Mouse (Mus musculus) heart, postnatal 0 days (tissue): ENCODE results near the gene Fads2. TPM values are rescaled to one million over a fixed set of nuclear protein-coding genes. Genes with fewer than 3 reads are reported as not detected.

Experiments used
- ATAC-seq: fragments of 200-750 bp; cut with Nextera tagmentation; 2 replicates; pipeline ENCODE4 v1.8.0; 2017; ENCODE audit warnings: low read depth, moderate number of reproducible peaks, moderate library complexity; ENCODE audit not compliant: insufficient read depth
- DNase-seq: peaks from one replicate; pipeline ENCODE4 v3.0.0-alpha.2; 2016; ENCODE audit warnings: low spot score
- H3K27ac ChIP-seq: fragments of 300-500 bp; sonication (generic); 2 replicates; pipeline ENCODE4 v1.5.1; 2014; ENCODE audit warnings: low read depth, mild to moderate bottlenecking
- H3K27me3 ChIP-seq: fragments of 300-500 bp; sonication (generic); 2 replicates; pipeline ENCODE4 v1.6.1; 2014; ENCODE audit warnings: low read length, mixed read lengths; ENCODE audit not compliant: control insufficient read depth, insufficient read depth
- H3K36me3 ChIP-seq: fragments of 300-500 bp; sonication (generic); replicated peaks from 2 replicates; pipeline ENCODE4 v1.6.1; 2014; ENCODE audit warnings: low read length, mixed read lengths; ENCODE audit not compliant: control insufficient read depth, insufficient read depth
- H3K4me1 ChIP-seq: fragments of 300-500 bp; sonication (generic); 2 replicates; pipeline ENCODE4 v1.6.1; 2014; ENCODE audit warnings: antibody characterized with exemption; ENCODE audit not compliant: control insufficient read depth, insufficient read depth
- H3K4me2 ChIP-seq: fragments of 300-500 bp; sonication (generic); 2 replicates; pipeline ENCODE4 v1.6.1; 2014; ENCODE audit warnings: low read depth, mild to moderate bottlenecking, low read length, moderate library complexity
- H3K4me3 ChIP-seq: fragments of 300-500 bp; sonication (generic); 2 replicates; pipeline ENCODE4 v1.5.1; 2014; ENCODE audit warnings: low read depth, low read length
- H3K9ac ChIP-seq: fragments of 300-500 bp; sonication (generic); replicated peaks from 2 replicates; pipeline ENCODE4 v1.6.1; 2014; ENCODE audit warnings: low read depth, low read length, mixed read lengths
- H3K9me3 ChIP-seq: fragments of 300-500 bp; sonication (generic); replicated peaks from 2 replicates; pipeline ENCODE4 v1.6.1; 2016; ENCODE audit warnings: low read length; ENCODE audit not compliant: control insufficient read depth
- CTCF ChIP-seq: IDR thresholded peaks from 2 replicates; pipeline ENCODE4 v1.5.1; 2016; ENCODE audit warnings: antibody characterized with exemption, control low read depth, low read depth
- EP300 ChIP-seq: IDR thresholded peaks from 2 replicates; pipeline ENCODE4 v1.6.1; 2016; ENCODE audit warnings: antibody characterized with exemption, low read depth
- whole genome bisulfite sequencing: fragments of 180-500 bp; shearing (Covaris S2); extraction: QIAGEN DNeasy Blood & Tissue Kit; methylation state at CpG from one replicate; pipeline ENCODE4 v1.1.7; 2014; 5-methylcytosine and 5-hydroxymethylcytosine counted together
- polyA plus RNA-seq: library from polyadenylated mRNA; unstranded; fragments of >200 nt; fragmentation: Nextera tagmentation; extraction: Ambion mirVana; gene quantifications from 2 replicates; pipeline ENCODE4 v1.2.1, GENCODE M21; 2015
- total RNA-seq: library from RNA; depleted of rRNA; stranded (reverse); fragments of >200 nt; gene quantifications from 2 replicates; pipeline ENCODE4 v1.2.3, GENCODE M21; 2014; ENCODE audit warnings: low replicate concordance

The Fads2 gene
- total and polyA plus RNA-seq, 2 experiments from 2014 or later: 11.4 to 15.9 TPM

GRCm38 (mm10) chr19:10023304-10023758 lies 78.2 kb downstream of the Fads2 start:
- H3K9ac ChIP-seq: no peak overlapping the region
- no peak for TF ChIP-seq CTCF
- no peak for TF ChIP-seq EP300
- 52% methylated on average over 9 of the region's 9 CpGs for WGBS
- ATAC-seq (peak; percentile 35), DNase-seq (no peak)
- peaks cover 29% of the 10 kb centered on the region for H3K4me1 ChIP-seq
- peaks cover 11% of the 10 kb centered on the region; the same call in 1 of the 2 replicates for H3K36me3 ChIP-seq
- H3K4me2 ChIP-seq: no peak overlapping the region
- H3K9me3 ChIP-seq: no peaks in the 10 kb centered on the region
- peak overlapping the region; percentile 76 for H3K27ac ChIP-seq
- no peaks in the 10 kb centered on the region for H3K27me3 ChIP-seq
- H3K4me3 ChIP-seq: no peak overlapping the region

DNA sequence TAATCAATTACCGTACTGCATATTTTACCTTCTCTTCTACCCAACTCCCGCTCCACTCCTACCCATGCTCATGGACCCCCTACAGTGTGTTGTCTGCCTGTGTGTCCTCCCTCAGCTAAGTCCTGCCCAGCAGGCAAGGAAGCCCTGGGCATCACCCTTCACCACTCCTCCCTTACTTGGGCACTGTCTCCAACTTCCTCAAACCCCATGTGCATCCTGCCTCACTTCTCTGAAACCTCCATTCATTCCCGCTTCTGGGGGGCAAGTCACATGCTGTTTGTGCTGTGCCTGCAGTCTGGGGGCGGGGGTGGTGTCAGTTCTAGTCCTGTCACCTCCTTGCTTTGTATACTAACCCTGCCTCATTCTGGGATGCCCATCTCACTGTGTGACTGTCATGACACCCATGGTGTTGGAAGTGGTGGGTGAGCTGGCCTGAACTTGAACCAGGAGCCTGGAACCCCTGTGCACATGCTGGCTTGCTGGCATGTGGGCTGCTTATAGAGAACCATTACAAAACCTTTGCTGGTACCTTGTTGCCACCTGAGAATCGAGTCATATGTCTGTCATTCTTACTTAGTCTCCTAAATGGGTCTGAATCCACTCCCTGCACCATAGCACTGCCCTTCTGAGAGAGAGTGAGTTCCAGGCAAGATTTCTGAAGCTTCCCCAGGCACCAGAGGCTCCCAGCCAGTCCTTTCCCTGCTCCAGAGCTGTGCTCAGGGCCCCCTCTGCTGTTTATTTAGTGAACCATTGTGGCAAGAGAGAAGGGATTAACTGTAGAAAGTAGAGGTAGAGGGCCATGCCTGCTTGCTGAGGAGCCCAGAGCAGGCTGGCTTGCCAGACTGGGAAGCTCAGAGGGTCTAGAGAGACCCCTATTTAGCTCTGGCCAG lies 78.9 kb downstream of the Fads2 start:
- peak; percentile 62 for DNase-seq
- Histone ChIP-seq H3K4me2 (no peak overlapping the region), H3K4me1 (peaks cover 30% of the 10 kb centered on the region), H3K4me3 (no peak overlapping the region), H3K9me3 (no peaks in the 10 kb centered on the region), H3K27ac (peak overlapping the region; percentile 76), H3K9ac (no peak overlapping the region), H3K36me3 (0 out of 2 replicates have a peak, but pooled peaks cover 5% of the 10 kb centered on the region), H3K27me3 (no peaks in the 10 kb centered on the region)
- ATAC-seq: peak; percentile 21; the same call in 1 of the 2 replicates
- WGBS: 71% methylated on average over 5 of the region's 5 CpGs
- TF ChIP-seq CTCF: peak; percentile 67
- TF ChIP-seq EP300: no peak; the same call in 1 of the 2 replicates

- ATAC-seq (no peak), DNase-seq (no peak)
- Histone ChIP-seq H3K27ac (no peak overlapping the region), H3K9ac (no peak overlapping the region), H3K9me3 (no peaks in the 10 kb centered on the region), H3K36me3 (no peaks in the 10 kb centered on the region), H3K4me1 (peaks cover 30% of the 10 kb centered on the region), H3K27me3 (no peaks in the 10 kb centered on the region), H3K4me3 (no peak overlapping the region), H3K4me2 (no peak overlapping the region)
- WGBS: 83% methylated on average over 2 of the region's 2 CpGs
- no peak for TF ChIP-seq CTCF
- TF ChIP-seq EP300: no peak
These were observed 79.6 kb downstream of the Fads2 start for GRCm38 (mm10) chr19:10021981-10022380.

GRCm38 (mm10) chr19:10019214-10019760 lies 82.3 kb downstream of the Fads2 start:
- no peak overlapping the region for H3K27ac ChIP-seq
- ATAC-seq (no peak), DNase-seq (no peak)
- no peaks in the 10 kb centered on the region for H3K9me3 ChIP-seq
- no peaks in the 10 kb centered on the region for H3K27me3 ChIP-seq
- TF ChIP-seq EP300 (no peak), CTCF (no peak)
- H3K4me2 ChIP-seq: peak overlapping the region; percentile 88
- no peaks in the 10 kb centered on the region for H3K36me3 ChIP-seq
- 79% methylated on average over 4 of the region's 4 CpGs for WGBS
- H3K4me1 ChIP-seq: peaks cover 18% of the 10 kb centered on the region; the same call in 1 of the 2 replicates
- H3K9ac ChIP-seq: peak overlapping the region; percentile 62
- H3K4me3 ChIP-seq: peak overlapping the region; percentile 57

DNA sequence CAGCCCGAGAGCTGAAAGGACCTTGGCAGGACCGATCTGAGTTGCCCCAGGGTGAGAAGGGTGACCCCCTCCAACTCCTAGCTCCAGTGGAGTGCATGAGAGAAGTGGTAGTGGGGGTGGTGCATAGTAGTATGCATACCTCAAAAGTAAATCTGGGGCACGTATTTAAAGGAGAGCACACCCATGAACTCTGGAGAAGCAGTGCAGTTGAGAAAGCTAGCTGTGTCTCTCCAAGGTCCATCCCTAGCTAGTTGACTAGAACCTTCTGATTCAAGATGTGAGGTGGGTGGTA lies 83.1 kb downstream of the Fads2 start:
- H3K4me1 ChIP-seq: peaks cover 17% of the 10 kb centered on the region; the same call in 1 of the 2 replicates
- WGBS: 0% methylated on average over 3 of the region's 3 CpGs
- peak overlapping the region; percentile 57 for H3K4me3 ChIP-seq
- peak overlapping the region; percentile 57 for H3K27ac ChIP-seq
- DNase-seq (no peak), ATAC-seq (peak; percentile 24)
- H3K9me3 ChIP-seq: no peaks in the 10 kb centered on the region
- peak overlapping the region; percentile 88 for H3K4me2 ChIP-seq
- no peaks in the 10 kb centered on the region for H3K36me3 ChIP-seq
- peak overlapping the region; percentile 62 for H3K9ac ChIP-seq
- H3K27me3 ChIP-seq: no peaks in the 10 kb centered on the region
- TF ChIP-seq EP300: no peak
- no peak for TF ChIP-seq CTCF
